Mouse (Mus musculus) cortical plate, adult 2 months (tissue): Measurements from ENCODE around the gene A4galt.

Source experiments
- CTCF ChIP-seq: fragments of 200-500 bp; IDR thresholded peaks from 2 replicates; pipeline ENCODE4 v1.5.1; 2011; ENCODE audit warnings: mild to moderate bottlenecking, control low read depth, low read length; ENCODE audit not compliant: insufficient read depth; ENCODE audit errors: extremely low read depth
- POLR2A ChIP-seq: fragments of 200-500 bp; IDR thresholded peaks from 2 replicates; pipeline ENCODE4 v1.6.1; 2011; ENCODE audit warnings: mild to moderate bottlenecking, low read length, control low read depth; ENCODE audit not compliant: insufficient read depth; ENCODE audit errors: extremely low read depth

GRCm38 (mm10) chr15:83241961-83242680, 9.5 kb downstream of the A4galt start:
- TF ChIP-seq CTCF: no peak
- TF ChIP-seq POLR2A: no peak
